Mouse (Mus musculus): ENCODE measurements around the gene Tspan1.

Gene Tspan1

DNA sequence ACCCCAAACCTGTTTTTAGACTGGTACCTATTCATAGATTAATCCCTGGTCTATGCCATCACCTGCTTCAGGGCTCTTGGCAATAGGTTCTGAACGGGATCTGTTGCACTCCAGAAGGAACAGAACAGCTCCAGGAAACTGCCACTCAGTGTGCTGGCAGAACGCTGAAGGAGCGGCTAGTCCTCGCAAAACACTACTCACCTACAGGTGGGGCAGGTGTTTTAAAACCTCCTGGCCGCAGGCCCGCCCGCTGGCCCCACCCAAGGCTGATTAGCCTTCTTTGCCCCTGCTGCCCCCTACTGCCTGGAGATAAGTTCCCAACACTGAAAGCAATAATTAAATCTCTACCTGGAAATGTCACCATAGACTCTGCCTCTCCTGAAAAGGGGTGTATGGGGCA is at the start of gene Tspan1:
Gene Tspan1 (minus strand): TSS at position 198 of the 400 bp plus-strand sequence.
- no peak for DNase-seq (ENCODE audit: low spot score)

DNA sequence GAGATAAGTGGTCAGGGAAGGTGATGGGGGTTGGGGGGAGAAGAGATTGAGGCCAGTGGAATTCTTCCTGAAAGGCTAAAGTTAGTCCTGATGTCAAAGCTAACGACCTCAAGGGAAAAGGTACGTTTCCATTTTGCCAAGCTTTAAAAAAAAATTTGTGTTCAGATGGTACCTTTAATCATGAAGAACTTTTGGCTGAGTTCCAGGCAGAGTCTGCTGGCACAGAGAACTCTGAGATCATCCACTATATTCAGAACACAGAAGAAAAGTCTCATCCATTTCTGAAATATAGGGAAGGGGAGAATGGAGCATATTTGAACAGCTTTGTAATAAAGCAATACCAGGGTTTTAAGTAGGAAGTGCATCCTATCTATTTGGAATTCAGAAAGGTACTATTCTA is 49.6 kb upstream of the Tspan1 start:
- DNase-seq (ENCODE audit: low spot score) = no peak

DNA sequence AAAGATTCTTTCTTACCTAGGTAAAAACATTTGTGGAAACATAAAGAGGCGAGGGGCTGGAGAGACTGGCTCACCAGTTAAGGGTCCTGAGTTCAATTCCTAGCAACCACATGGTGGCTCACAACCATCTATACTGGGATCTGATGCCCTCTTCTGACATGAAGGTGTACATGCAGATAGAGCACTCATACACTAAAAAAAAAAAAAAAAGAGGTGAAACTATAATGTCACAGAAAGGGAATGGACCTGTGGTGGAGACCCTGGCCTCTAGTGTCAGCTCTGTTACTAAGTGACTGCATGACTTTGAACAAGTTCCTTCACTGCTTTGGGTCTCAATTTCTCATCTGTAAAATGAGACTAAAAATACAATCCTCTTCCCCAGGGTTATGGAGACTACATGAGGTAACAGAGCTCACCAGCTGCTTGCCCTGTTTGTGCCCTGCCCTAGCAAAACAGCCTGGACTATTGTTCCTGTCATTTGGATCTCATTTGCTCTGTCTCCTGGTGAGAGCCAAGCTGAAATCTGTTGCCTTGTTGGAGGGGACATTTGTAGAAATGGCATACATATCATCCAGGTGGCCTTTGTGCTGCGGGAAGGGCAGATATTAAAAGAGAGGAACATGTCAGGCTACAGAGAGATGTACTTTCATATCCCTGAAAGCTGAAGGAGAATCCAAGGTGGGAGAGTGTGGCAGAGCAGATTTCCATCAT is 48.6 kb upstream of the Tspan1 start:
- DNase-seq (ENCODE audit: low spot score) = no peak

DNA sequence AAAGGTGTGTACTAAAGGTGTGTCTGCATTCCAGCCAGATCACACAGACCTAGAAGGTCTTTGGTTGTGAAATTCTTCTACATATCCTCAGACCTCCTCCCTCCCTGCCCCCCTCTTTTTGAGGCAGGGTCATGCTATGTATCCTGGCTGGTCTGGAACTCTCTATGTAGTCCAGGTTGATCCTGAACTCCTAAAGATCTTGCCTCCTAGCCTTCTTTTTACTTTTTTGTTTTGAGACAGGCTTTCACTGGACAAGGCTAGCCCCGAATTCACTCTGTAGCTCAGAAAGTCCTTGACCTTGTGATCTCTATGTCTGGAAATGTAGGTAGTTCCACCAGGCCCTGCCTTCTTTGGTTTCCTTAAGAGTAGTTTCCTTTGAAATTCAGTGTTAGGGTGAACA is 41.5 kb upstream of the Tspan1 start:
- no peak for DNase-seq (ENCODE audit: low spot score)

DNA sequence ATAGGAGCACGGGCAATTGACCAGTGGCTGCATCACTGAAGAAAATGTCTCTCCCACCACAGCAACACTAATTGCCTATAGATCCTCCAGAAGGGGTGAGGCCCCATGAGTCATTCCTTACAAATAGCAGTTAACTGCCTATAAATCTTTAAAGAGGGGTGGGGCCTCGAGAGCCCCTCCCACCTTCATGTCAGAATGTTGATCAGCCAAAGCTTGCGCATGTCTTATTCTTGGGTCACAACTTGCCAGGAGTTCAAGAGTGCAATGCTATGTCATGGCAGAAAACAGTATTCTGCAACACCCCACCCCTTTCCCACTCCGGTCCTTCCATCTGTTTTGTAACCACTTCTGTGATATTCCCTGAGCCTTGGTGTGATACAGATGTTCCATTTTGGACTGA is 39.1 kb upstream of the Tspan1 start:
- DNase-seq (ENCODE audit: low spot score) = no peak

DNA sequence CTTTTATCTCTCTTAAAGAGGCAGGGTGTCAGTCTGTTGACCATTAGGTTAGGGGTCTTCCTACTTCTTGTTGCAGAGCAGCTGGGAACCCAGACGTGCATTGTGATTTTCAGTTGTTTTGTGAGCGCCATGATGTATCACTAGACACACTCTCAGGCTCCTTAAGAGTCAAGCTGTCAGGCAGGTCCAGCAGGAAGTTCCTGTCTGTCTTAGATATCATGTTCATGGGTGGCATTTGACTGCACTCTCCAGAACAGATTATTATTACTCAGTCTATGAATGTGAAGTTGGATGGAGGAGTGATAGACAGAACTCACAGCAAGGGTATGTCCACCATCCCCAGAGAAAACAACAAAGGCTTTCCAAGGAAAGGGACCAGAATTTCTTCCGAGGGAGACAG is 37.0 kb upstream of the Tspan1 start:
- no peak for DNase-seq (ENCODE audit: low spot score)

DNA sequence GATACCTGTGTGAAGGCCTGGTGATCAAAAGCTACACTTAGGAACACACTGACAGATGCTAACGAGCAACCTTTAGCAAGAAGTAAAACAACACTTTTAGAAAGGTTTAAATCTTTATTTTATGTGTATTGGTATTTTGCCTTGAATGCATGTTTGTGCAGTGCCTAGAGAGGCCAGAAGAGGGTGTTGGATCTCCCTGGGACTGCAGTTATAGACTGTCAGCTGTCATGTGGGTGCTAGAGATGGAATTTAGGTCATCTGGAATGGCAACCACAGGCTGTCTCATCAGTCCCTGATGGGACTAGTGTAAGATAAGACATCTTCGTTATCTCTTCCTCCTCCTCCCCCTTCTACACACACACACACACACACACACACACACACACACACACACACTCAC is 31.0 kb upstream of the Tspan1 start:
- no peak for DNase-seq (ENCODE audit: low spot score)

DNA sequence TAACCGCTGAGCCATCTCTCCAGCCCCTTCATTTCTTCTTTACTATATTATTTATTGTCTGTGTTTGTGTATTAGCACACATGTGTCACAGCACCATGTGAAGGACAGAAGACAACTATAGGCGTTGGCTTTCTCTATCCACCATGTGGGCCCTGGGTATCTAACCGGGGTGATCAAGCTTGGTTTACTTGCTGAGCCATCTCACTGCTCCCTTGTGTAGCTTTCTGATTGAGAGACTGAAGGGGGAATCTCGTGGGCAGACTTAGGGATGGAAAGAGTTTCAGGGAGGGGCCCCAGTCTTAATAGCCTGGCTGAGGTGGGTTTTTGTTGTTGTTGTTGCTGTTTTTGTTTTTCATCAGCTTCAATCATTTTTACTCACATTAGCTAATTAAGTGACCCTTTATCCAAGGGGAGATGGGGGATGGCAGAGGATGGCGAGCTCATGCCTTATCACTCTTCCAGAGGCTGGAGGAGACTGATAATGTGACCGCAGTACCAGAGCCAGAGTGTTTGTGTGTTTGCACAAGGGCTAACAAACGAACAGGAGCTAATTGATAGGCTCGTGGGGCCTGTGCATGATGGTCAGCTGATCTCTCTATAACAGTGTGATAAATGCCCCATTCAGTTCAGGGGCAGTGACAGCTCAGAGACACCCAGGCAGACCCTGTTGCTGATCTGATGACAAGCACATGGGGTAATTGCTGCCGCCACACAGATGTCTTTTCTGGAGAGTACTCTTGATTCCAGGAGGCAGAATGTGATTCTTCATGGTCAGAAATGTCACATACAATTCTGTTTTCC is 26.4 kb upstream of the Tspan1 start:
- no peak for DNase-seq (ENCODE audit: low spot score)

DNA sequence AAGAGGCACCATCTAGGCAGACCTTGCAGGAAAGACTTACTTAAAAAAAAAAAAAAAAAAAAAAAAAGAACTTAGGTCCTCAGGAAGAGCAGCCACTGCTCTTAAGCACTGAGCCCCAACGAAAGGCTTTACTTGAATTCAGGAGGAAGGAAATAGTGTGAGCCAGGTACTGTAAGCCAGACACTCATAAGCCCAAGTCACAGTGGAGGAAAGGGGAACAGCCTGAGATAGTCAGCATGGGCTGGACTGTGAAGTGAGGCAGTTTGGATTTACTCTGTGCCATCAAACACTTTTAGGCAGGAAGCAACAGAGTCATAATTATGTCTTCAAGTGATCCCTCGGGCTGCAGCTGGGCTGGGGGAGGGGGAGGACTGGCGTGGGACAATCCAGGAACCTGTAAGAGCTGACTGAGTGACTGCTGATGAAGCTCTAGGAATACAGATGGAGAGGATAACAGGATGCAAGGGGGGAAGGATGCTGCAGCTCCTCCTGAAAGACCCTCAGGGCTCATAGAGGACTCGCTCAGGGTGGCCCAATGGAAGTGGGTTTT is 25.0 kb upstream of the Tspan1 start:
- no peak for DNase-seq (ENCODE audit: low spot score)

DNA sequence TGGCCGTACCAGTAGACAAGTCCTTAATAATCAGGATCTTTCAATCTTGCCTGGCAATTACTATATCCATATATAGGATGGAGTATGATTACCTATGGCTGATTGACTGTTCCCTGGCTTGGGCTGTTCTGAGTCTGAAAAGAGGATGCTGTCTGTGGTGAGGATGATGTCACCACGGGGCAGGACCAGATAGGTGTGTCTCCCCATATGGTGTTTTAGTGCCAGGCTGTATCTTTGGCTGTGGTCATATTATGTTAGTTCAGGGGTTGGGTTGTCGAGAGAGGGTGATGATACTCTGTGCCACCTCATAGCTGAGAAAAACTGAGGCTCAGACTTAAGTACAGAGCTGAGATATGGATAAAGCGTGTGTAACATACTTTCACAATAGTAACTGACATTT is 17.7 kb upstream of the Tspan1 start:
- no peak for DNase-seq (ENCODE audit: low spot score)

DNA sequence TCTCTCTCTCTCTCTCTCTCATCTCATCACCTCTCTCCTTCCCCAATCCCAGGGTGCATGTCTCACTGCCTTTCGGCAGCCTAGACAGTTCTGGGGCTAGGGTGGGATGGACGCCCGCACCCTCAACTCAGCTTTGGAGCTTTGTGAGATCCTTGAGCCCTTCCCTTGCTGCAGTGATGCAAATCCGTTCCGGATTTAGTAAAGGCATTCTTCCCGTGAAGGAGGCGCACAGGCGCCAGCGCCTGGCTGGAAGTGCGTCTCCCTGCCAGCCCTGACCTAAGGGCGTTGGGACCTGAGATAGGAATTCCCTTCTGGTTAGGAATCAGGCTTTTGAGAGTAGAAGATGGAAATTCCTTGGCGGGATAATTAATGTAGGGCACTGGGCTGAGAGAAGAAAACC is 15.3 kb upstream of the Tspan1 start:
- no peak for DNase-seq (ENCODE audit: low spot score)

DNA sequence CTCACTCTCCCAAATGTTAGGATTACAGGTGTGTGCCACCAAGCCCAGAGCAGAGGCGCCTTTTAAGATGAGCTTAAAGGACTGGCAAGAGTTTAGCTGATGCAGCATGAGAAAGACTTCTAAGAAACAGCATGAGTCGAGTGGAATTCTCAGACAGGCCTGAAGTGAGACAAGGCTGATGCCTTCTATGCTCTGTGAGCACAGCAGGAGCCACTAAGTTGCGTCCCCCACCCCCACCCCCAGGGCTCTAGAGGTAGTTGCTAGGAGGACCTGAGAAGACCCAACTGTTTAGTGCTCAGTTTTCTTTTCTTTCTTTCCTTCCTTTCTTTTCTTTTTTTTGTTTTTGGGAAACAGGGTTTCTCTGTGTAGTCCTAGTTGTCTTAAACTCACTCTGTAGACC is 14.7 kb upstream of the Tspan1 start:
- DNase-seq (ENCODE audit: low spot score) = no peak

DNA sequence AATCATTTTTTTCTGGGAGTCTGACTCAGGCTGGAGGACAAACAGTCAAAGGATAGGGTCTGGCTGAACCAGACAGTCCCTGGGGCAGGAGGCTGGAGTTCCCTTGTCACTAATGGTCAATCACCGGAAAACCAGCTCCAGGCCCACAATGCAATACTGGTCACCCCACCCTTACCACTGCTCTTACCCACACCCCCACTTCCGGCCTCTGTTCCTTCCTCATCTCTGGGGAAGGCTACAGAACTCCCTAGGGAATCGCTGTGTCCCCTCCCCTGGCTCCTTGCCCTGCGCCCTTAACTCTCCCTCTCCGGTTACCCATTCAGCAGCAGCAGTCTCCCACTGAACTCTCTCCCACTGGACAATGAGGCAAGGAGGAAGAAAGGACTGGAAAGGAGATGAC is 9.7 kb upstream of the Tspan1 start:
- peak; percentile 40 for DNase-seq (ENCODE audit: low spot score)

DNA sequence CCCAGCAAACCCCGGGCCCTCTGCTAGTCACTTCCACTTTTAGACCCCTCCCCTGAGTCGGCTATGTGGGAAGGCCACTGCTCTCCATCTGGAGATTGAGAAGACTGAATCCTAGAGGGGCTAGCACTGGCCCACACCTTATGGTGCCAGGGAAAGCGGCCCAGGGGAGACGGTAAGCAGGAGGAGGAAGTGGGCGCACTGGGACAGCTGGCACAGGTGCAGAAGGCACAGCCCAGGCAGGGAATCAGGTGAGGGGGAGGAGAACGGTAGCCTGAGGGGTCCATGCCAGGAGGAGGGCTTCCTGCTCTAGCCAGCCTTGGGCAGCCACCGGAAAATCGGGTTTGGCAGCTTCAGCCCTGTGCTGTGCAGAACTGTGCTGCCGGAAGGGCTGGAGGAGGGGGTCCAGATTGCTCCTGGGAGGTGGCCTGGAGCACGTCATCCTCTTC is 9.2 kb upstream of the Tspan1 start:
- DNase-seq (ENCODE audit: low spot score) = peak; percentile 36

DNA sequence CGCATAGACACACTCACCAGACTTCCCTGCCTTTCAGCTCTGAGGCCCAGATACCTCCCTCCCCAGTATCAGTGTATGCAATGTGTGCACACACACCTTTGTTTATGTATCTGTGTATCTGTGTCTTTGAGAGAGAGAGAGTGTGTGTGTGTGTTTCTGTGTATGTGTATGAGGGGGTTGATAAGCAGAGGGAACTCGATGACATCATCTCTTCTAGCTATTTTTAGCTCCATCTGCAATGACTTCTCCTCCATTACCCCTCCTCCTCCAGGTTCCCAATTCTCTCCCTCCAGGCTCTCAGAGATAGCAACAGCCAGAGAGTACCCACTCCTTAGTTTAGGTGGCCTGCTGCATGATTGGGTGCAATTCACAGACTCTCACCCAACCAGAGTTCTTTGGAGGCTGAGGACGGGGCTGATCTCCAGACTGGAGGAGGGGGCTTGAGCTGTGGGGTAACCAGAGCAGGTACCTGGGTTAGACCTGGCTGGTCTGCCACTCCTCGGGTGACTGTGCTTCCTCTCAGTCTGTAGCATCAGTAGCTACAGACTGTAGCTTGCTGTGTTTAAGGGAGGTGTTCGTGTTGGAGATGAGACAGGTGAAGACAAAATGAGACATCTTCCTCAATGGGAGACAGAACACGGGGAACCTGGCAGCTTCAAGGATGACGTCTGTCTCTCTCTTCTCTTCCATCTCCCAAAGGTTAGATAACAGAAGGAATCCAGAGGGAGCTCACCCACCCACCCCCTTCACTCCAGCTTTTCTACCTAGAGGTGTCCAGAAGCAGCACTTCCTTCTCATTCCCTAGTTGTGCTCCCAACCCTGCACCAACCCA is 8.5 kb upstream of the Tspan1 start:
- DNase-seq (ENCODE audit: low spot score) = no peak

DNA sequence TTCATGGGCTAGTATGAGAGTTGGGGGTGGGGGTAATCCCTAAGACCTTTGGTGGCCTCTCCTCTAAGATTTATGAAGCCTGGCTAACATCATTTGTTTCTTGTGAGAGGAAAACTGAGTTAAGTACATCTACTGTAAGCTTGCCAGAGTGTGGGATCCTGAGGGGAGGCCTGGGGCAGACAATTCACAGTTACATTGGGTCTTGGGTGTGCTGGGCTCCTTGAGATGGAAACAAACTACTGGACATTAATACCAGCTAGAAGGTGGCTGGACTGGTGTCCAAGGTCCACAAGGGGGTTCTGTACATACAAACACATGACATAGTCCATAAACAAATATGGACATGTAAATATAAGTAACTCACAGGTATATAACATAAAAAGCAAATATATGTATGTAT is 7.7 kb upstream of the Tspan1 start:
- no peak for DNase-seq (ENCODE audit: low spot score)

DNA sequence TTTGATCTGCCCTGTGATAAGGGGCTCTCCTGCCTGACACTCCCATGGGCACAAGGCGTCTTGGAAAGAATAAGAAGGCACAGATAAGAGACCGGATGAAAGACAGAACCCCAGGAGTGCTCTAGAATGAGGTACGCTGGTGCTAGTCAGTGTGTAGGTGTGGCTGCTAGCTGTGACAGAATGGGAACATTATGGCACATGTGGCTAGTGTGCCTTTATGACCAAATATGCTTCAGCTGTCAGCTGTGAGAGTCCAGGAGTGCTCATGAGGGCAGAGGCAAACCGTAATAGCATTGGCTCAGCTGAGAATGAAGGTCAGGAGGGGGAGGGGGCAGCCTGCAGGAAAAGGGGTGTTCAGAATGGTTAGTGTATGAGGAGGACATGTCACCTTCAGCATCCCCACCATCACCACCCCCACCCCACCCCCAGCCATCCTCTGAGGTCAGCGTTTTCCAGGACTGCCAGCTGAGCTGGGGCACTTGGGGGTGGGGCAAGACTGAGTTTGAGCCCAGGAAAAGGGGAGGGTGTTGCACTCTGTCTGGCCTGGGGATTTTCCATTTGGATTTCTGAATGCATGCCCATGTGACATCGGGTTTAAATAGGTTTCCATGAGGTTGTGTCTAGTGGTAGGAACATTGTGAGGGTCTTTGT is 7.2 kb upstream of the Tspan1 start:
- DNase-seq (ENCODE audit: low spot score) = no peak

DNA sequence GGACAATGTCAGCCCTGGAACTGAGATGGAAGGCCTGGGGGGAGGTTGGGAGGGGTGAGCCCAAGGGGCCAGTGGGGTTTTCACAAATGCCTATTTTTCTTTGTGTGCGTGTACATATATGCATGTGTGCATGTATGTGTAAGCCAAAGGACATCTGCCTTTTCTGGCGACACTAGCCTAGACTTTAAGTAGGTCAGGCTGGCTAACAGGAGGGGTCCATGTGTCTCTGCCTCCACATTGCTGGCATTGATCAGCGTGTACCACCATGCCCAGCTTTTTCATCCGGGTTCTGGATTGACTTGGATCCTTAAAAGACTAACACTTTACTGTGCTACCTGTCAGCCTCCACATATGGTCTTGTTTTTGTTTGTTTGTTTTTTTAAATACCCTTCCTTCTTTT is 6.4 kb upstream of the Tspan1 start:
- DNase-seq (ENCODE audit: low spot score) = no peak

DNA sequence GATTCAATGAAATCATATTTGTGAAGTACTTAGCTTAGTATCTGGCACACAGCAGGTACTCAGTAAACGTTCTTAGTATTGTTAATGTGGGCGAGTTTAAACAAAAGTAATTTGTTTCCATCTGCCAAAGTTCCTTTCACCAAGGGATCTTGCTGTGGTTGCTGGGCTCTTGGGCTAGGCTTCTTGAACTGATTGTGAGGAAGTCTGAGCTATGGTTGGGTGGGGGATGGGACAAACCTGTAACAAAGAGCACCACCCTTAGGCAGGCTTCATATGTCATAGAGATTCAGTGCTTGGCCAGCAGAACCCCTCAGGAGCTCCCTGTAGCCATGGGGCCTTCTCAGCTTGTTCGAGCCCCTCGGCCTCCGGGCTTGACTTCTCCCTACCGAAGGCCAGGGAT is 5.7 kb upstream of the Tspan1 start, which contains the start of the genes 1700042G07Rik and Gm49337:
Gene 1700042G07Rik (plus strand): TSS at position 301 of the 400 bp plus-strand sequence.
Gene Gm49337 (plus strand): TSS at position 313 of the 400 bp plus-strand sequence.
- DNase-seq (ENCODE audit: low spot score) = no peak

DNA sequence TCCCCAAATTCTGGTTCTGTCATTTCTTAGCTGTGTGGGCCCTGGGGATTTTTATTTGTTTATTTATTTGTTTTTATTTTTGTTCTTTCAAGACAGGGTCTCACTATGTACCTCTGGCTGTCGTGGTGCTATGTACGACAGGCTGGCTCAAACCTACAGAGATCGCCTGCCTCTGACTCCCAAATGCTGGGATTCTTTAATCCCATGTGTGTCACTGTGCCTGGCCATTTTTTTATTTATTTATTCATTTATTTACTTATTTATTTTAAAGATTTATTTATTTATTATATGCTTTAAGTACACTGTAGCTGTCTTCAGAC is 1.9 kb upstream of the Tspan1 start:
- no peak for DNase-seq (ENCODE audit: low spot score)

DNA sequence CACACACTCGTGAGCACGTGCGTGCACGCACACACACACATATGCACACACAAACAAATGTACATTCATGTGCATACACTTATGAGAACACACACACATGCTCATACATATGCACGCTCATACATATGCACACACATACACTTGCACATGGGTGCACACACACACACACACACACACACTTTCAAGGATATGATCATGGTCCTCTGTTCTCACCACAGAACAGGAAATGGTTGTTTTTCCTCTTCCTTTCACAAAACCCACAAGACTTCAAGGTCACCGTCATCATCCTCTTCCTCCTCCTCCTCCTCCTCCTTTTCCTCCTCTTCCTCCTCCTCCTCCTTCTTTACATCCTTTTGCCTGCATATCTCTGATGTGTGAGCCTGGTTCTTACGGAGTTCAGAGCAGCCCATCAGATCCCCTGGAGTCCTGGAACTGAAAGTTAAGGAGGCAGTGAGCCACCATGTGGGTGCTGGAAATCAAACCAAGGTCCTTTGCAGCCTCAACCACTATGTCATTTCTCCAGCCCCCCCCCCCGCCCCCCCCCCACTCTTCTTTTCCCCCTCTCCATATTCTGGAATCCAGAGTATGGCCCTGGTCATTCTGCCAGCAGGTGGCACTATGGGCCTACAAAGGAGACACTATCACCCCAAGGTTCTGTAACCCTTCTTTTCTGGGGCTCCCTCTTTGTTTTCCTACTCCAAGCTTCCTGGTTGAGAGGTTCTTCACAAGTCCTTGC is 1.4 kb upstream of the Tspan1 start:
- no peak for DNase-seq (ENCODE audit: low spot score)
